Mouse (Mus musculus): ENCODE measurements around the gene Ncam2. TPM values are rescaled to one million over a fixed set of nuclear protein-coding genes. Genes with fewer than 3 reads are reported as not detected.

The Ncam2 gene
- polyA plus RNA-seq, 1 experiment from 2014 or later: 3.6 TPM

- WGBS: 37% methylated on average over 1 of the region's 1 CpGs
Measured at GRCm38 (mm10) chr16:81472925-81473324, 272.4 kb downstream of the Ncam2 start.

GRCm38 (mm10) chr16:81481058-81481457 lies 280.6 kb downstream of the Ncam2 start:
- Histone ChIP-seq H3K4me1 (no peaks in the 10 kb centered on the region), H3K4me2 (replicated peaks) (no peak overlapping the region), H3K9me3 (no peaks in the 10 kb centered on the region), H3K9ac (no peak overlapping the region), H3K27me3 (no peaks in the 10 kb centered on the region), H3K27ac (no peak overlapping the region), H3K36me3 (no peaks in the 10 kb centered on the region), H3K4me3 (no peak overlapping the region)
- no peak for ATAC-seq (ENCODE audit: low FRiP score, low read depth)

More at GRCm38 (mm10) chr16:81472925-81473324, 272.4 kb downstream of the Ncam2 start:
- H3K27ac ChIP-seq: no peak overlapping the region
- H3K27me3 ChIP-seq: no peaks in the 10 kb centered on the region
- H3K4me2 ChIP-seq (replicated peaks): no peak overlapping the region
- ATAC-seq (ENCODE audit: low FRiP score, low read depth): no peak
- H3K9ac ChIP-seq: no peak overlapping the region
- no peak overlapping the region for H3K4me3 ChIP-seq
- H3K4me1 ChIP-seq: no peaks in the 10 kb centered on the region
- H3K36me3 ChIP-seq: no peaks in the 10 kb centered on the region
- H3K9me3 ChIP-seq: no peaks in the 10 kb centered on the region

- no peaks in the 10 kb centered on the region for H3K4me1 ChIP-seq
- H3K9ac ChIP-seq: no peak overlapping the region
- H3K27me3 ChIP-seq: no peaks in the 10 kb centered on the region
- H3K27ac ChIP-seq: no peak overlapping the region
- H3K9me3 ChIP-seq: no peaks in the 10 kb centered on the region
- no peak overlapping the region for H3K4me3 ChIP-seq
- H3K36me3 ChIP-seq: no peaks in the 10 kb centered on the region
- ATAC-seq (ENCODE audit: low FRiP score, low read depth): no peak
- H3K4me2 ChIP-seq (replicated peaks): no peak overlapping the region
- 54% methylated on average over 2 of the region's 2 CpGs for WGBS
Measured at GRCm38 (mm10) chr16:81496111-81496510, 295.6 kb downstream of the Ncam2 start.

DNA sequence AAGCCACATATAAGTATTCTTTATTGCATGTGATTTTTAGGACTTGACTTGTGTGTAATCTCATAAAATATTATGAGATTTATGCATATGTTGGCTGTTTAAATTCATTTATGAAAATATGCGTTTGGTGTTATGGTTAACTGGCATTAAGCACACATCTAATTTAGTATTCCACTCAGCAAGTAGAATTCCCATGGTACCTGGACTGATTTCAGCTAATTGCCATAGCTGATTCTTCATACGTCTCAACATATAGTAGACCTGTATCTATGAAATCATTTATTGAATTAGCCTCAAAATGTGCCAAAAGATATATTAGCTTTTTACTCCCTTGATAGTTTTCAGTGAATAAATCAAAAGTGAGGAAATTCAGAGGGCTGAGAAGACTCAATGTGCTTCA lies 302.1 kb downstream of the Ncam2 start:
- H3K4me3 ChIP-seq: no peak overlapping the region
- no peaks in the 10 kb centered on the region for H3K9me3 ChIP-seq
- no peak overlapping the region for H3K27ac ChIP-seq
- no peaks in the 10 kb centered on the region for H3K27me3 ChIP-seq
- H3K4me2 ChIP-seq (replicated peaks): no peak overlapping the region
- no peak overlapping the region for H3K9ac ChIP-seq
- no peaks in the 10 kb centered on the region for H3K4me1 ChIP-seq
- 67% methylated on average over 2 of the region's 2 CpGs for WGBS
- no peaks in the 10 kb centered on the region for H3K36me3 ChIP-seq
- no peak for ATAC-seq (ENCODE audit: low FRiP score, low read depth)

DNA sequence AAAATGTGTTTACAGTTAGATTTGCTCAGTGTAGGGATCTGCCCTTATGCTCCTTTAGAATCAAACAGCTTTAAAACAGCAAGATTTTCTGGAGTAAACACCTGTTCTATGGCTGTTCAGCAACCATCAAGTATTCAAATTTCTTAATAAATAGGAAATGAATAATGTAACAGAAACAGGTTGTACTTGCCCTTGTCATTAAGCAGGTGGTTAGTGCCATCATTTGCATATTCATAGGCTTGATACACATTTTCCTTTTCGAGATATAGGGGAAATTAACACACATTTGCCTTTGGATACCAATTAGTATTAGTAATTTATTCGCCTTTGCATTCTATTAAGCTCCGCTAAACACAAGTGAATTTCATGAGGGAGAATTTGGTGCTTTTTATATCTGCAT lies 335.7 kb downstream of the Ncam2 start:
- Histone ChIP-seq H3K27ac (no peak overlapping the region), H3K9ac (no peak overlapping the region), H3K4me2 (replicated peaks) (no peak overlapping the region), H3K9me3 (no peaks in the 10 kb centered on the region), H3K36me3 (no peaks in the 10 kb centered on the region), H3K4me3 (no peak overlapping the region), H3K27me3 (no peaks in the 10 kb centered on the region), H3K4me1 (no peaks in the 10 kb centered on the region)
- no peak for ATAC-seq (ENCODE audit: low FRiP score, low read depth)
- 80% methylated on average over 3 of the region's 3 CpGs for WGBS

- no peak overlapping the region for H3K27ac ChIP-seq
- no peak overlapping the region for H3K9ac ChIP-seq
- H3K9me3 ChIP-seq: no peaks in the 10 kb centered on the region
- H3K27me3 ChIP-seq: no peaks in the 10 kb centered on the region
- no peaks in the 10 kb centered on the region for H3K4me1 ChIP-seq
- no peak for ATAC-seq (ENCODE audit: low FRiP score, low read depth)
- no peaks in the 10 kb centered on the region for H3K36me3 ChIP-seq
- 87% methylated on average over 4 of the region's 4 CpGs for WGBS
- H3K4me2 ChIP-seq (replicated peaks): no peak overlapping the region
- no peak overlapping the region for H3K4me3 ChIP-seq
Measured at GRCm38 (mm10) chr16:81587565-81588107, 387.1 kb downstream of the Ncam2 start.

DNA sequence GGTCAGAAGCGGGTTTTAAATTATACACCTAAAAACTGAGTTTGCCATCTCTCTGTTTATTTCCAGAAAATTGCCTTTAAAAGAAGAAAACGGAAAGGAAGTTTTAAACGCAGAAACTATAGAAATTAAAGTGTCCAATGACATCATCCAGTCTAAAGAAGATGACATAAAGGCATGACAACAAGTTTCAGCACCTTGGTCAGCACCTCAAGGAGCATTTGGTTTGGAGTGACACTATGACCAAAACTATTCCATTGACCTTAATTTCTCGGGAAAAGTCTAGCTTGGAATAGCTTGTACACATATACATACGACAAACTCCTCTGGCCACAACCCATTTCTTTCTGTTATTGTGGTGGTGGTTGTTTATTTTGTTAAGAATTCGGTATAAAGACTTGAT lies 422.8 kb downstream of the Ncam2 start:
- no peak for ATAC-seq (ENCODE audit: low FRiP score, low read depth)
- H3K4me1 ChIP-seq: no peaks in the 10 kb centered on the region
- H3K27ac ChIP-seq: no peak overlapping the region
- no peaks in the 10 kb centered on the region for H3K27me3 ChIP-seq
- 53% methylated on average over 6 of the region's 6 CpGs for WGBS
- H3K36me3 ChIP-seq: no peaks in the 10 kb centered on the region
- H3K9ac ChIP-seq: no peak overlapping the region
- H3K9me3 ChIP-seq: no peaks in the 10 kb centered on the region
- no peak overlapping the region for H3K4me3 ChIP-seq
- no peak overlapping the region for H3K4me2 ChIP-seq (replicated peaks)

- Histone ChIP-seq H3K9me3 (no peaks in the 10 kb centered on the region), H3K4me1 (no peaks in the 10 kb centered on the region), H3K27ac (no peak overlapping the region), H3K27me3 (no peaks in the 10 kb centered on the region), H3K36me3 (no peaks in the 10 kb centered on the region), H3K9ac (no peak overlapping the region), H3K4me3 (no peak overlapping the region), H3K4me2 (replicated peaks) (no peak overlapping the region)
- no peak for ATAC-seq (ENCODE audit: low FRiP score, low read depth)
- 72% methylated on average over 4 of the region's 4 CpGs for WGBS
Measured at GRCm38 (mm10) chr16:81623776-81624175, 423.3 kb downstream of the Ncam2 start.

GRCm38 (mm10) chr16:81650286-81650685 lies 449.8 kb downstream of the Ncam2 start:
- Histone ChIP-seq H3K9me3 (no peaks in the 10 kb centered on the region), H3K27ac (no peak overlapping the region), H3K9ac (no peak overlapping the region), H3K4me3 (no peak overlapping the region), H3K27me3 (no peaks in the 10 kb centered on the region), H3K4me2 (replicated peaks) (no peak overlapping the region), H3K4me1 (no peaks in the 10 kb centered on the region), H3K36me3 (no peaks in the 10 kb centered on the region)
- no peak for ATAC-seq (ENCODE audit: low FRiP score, low read depth)
- 84% methylated on average over 3 of the region's 3 CpGs for WGBS

DNA sequence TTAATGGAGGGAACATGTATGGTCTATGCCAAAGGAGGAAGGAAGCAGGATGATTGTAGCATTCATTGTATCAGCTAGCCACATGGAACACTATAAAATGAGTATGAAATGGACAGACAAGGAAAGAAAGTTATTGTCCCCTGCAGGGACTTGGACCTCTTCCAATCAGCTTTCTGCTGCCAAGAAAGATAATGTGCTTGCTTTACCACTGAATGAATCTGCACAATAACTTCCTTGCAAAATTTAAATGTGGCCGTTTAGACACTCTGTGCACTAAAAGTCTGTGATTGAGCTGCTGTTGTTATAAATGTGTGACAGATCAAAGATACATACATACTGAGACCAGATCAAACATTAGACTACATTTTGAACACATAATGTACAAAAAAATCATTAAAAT lies 451.1 kb downstream of the Ncam2 start:
- Histone ChIP-seq H3K27me3 (no peaks in the 10 kb centered on the region), H3K27ac (no peak overlapping the region), H3K9me3 (no peaks in the 10 kb centered on the region), H3K4me3 (no peak overlapping the region), H3K4me2 (replicated peaks) (no peak overlapping the region), H3K4me1 (no peaks in the 10 kb centered on the region), H3K36me3 (no peaks in the 10 kb centered on the region), H3K9ac (no peak overlapping the region)
- WGBS: 55% methylated on average over 1 of the region's 1 CpGs
- ATAC-seq (ENCODE audit: low FRiP score, low read depth): no peak

DNA sequence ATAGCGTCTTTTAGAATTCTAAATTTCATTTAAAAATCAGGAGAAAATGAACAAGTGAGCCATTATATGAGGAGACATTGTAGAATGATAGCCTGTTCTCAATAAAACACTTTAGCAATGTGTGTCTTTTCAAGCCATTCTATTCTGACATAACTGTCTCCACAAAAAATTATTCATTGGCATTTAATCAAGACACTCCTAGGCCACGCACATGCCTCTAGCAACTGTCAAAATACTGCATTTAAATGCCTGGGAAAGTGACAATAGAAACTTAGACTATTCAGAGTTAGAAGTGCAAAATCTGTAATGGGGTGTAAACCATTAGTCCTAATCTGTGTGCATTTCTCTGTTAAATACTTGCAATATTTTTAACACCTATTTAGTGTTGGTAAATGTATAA lies 456.1 kb downstream of the Ncam2 start:
- H3K4me3 ChIP-seq: no peak overlapping the region
- no peaks in the 10 kb centered on the region for H3K36me3 ChIP-seq
- no peak for ATAC-seq (ENCODE audit: low FRiP score, low read depth)
- H3K27ac ChIP-seq: no peak overlapping the region
- no peaks in the 10 kb centered on the region for H3K4me1 ChIP-seq
- H3K9me3 ChIP-seq: no peaks in the 10 kb centered on the region
- H3K27me3 ChIP-seq: no peaks in the 10 kb centered on the region
- WGBS: 83% methylated on average over 2 of the region's 2 CpGs
- no peak overlapping the region for H3K4me2 ChIP-seq (replicated peaks)
- H3K9ac ChIP-seq: no peak overlapping the region

DNA sequence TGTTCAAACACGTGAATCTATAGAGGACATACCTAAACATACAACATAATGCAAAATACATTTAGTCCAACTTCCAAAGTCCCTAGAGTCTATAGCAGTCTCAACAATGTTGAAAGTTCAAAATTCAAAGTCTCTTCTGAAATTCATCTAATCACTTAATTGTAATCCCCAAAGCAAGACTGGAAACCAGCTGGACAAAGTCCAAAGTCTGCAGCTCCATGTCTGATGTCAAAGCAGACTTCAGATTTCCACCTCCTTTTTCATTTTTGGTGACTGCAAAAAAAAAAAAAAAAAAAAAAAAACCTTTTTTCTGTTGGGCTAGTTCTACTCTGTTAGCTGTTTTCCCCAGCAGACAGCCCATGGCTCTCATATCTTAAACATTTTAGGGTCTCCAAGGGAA lies 473.4 kb downstream of the Ncam2 start:
- WGBS: 73% methylated on average over 1 of the region's 1 CpGs
- H3K4me3 ChIP-seq: no peak overlapping the region
- H3K9me3 ChIP-seq: no peaks in the 10 kb centered on the region
- H3K4me1 ChIP-seq: no peaks in the 10 kb centered on the region
- no peak for ATAC-seq (ENCODE audit: low FRiP score, low read depth)
- no peak overlapping the region for H3K9ac ChIP-seq
- no peaks in the 10 kb centered on the region for H3K27me3 ChIP-seq
- H3K4me2 ChIP-seq (replicated peaks): no peak overlapping the region
- no peak overlapping the region for H3K27ac ChIP-seq
- no peaks in the 10 kb centered on the region for H3K36me3 ChIP-seq

- H3K27me3 ChIP-seq: no peaks in the 10 kb centered on the region
- 77% methylated on average over 1 of the region's 1 CpGs for WGBS
- no peak overlapping the region for H3K4me3 ChIP-seq
- no peak for ATAC-seq (ENCODE audit: low FRiP score, low read depth)
- no peak overlapping the region for H3K4me2 ChIP-seq (replicated peaks)
- no peaks in the 10 kb centered on the region for H3K9me3 ChIP-seq
- no peaks in the 10 kb centered on the region for H3K4me1 ChIP-seq
- H3K36me3 ChIP-seq: no peaks in the 10 kb centered on the region
- H3K9ac ChIP-seq: no peak overlapping the region
- no peak overlapping the region for H3K27ac ChIP-seq
Measured at GRCm38 (mm10) chr16:81675546-81675945, 475.0 kb downstream of the Ncam2 start.
